Mouse (Mus musculus) midbrain, embryonic 15.5 days (tissue): ENCODE data around the gene Rps27a. TPM values are rescaled to one million over a fixed set of nuclear protein-coding genes. Genes with fewer than 3 reads are reported as not detected.
A peak's percentile ranks its signal among the peaks of the same experiment; 100 is the strongest.
"Not testable (repeated sequence)": the region's sequence is repeated elsewhere in the genome, so short reads cannot be mapped to it uniquely, and the experiment has no call there.

Experiments
- ATAC-seq: fragments of 200-750 bp; cut with Nextera tagmentation; replicated peaks from 2 replicates; pipeline ENCODE4 v1.8.0; 2017; ENCODE audit warnings: moderate TSS enrichment
- H3K27ac ChIP-seq: fragments of 300-500 bp; sonication (generic); 2 replicates; pipeline ENCODE4 v1.5.1; 2015; ENCODE audit warnings: mild to moderate bottlenecking, inconsistent platforms
- H3K27me3 ChIP-seq: fragments of 300-500 bp; sonication (generic); replicated peaks from 2 replicates; pipeline ENCODE4 v1.6.1; 2015; ENCODE audit warnings: inconsistent platforms
- H3K36me3 ChIP-seq: fragments of 300-500 bp; sonication (generic); replicated peaks from 2 replicates; pipeline ENCODE4 v1.6.1; 2015; ENCODE audit warnings: inconsistent platforms
- H3K4me1 ChIP-seq: fragments of 300-500 bp; sonication (generic); 2 replicates; pipeline ENCODE4 v1.6.1; 2015; ENCODE audit warnings: inconsistent platforms
- H3K4me2 ChIP-seq: fragments of 300-500 bp; sonication (generic); 2 replicates; pipeline ENCODE4 v1.6.1; 2015; ENCODE audit warnings: inconsistent platforms, mild to moderate bottlenecking, moderate library complexity
- H3K4me3 ChIP-seq: fragments of 300-500 bp; sonication (generic); 2 replicates; pipeline ENCODE4 v1.5.1; 2015; ENCODE audit warnings: mild to moderate bottlenecking, inconsistent platforms
- H3K9ac ChIP-seq: fragments of 300-500 bp; sonication (generic); 2 replicates; pipeline ENCODE4 v1.6.1; 2015; ENCODE audit warnings: mild to moderate bottlenecking, inconsistent platforms
- H3K9me3 ChIP-seq: fragments of 300-500 bp; sonication (generic); 2 replicates; pipeline ENCODE4 v1.6.1; 2016; ENCODE audit warnings: inconsistent platforms
- WGBS: fragments of 180-500 bp; shearing (Covaris S2); methylation state at CpG from one replicate; pipeline ENCODE4 v1.1.7; 2015; ENCODE audit warnings: mixed read lengths; 5-methylcytosine and 5-hydroxymethylcytosine counted together
- polyA plus RNA-seq: library from polyadenylated mRNA; unstranded; fragments of >200 nt; fragmentation: Nextera tagmentation; extraction: Ambion mirVana; gene quantifications from 2 replicates; pipeline ENCODE4 v1.2.1, GENCODE M21; 2015

Rps27a gene
- polyA plus RNA-seq, 1 experiment from 2014 or later = 494 TPM

GRCm38 (mm10) chr11:29546762-29547161 lies 1.1 kb downstream of the Rps27a start:
- Histone ChIP-seq H3K27me3 (no peaks in the 10 kb centered on the region), H3K36me3 (peaks cover 22% of the 10 kb centered on the region), H3K27ac (peak overlapping the region; percentile 94; the same call in 1 of the 2 replicates), H3K9me3 (no peaks in the 10 kb centered on the region), H3K4me2 (peak overlapping the region; percentile 61), H3K4me3 (peak overlapping the region; percentile 90), H3K9ac (peak overlapping the region; percentile 90; the same call in 1 of the 2 replicates), H3K4me1 (peaks cover 15% of the 10 kb centered on the region)
- WGBS = 28% methylated on average over 2 of the region's 2 CpGs
- no peak for ATAC-seq

DNA sequence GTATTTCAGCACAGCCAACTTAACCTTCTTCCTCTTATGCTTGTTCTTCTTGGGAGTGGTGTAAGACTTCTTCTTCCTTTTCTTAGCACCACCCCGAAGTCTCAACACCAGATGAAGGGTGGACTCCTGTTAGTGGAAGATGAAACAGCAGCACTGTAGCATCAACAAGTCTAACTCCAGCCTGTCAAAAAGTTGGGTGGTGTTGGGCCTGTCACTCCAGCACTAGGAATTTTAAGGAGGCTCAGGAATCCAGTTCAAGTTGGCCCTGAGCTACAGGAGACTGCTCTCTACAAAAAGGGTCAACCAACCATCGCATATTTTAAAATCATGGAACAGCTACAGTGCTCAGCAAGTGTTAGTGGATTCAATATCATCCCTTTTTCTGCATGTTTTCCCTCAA lies 1.6 kb downstream of the Rps27a start:
- H3K4me1 ChIP-seq = peaks cover 15% of the 10 kb centered on the region
- H3K4me2 ChIP-seq = peak overlapping the region; percentile 61
- WGBS = 95% methylated on average over 2 of the region's 2 CpGs
- not testable (repeated sequence) for H3K27ac ChIP-seq, ATAC-seq, H3K9ac ChIP-seq, H3K27me3 ChIP-seq, H3K9me3 ChIP-seq
- peak overlapping the region; percentile 90; the same call in 1 of the 2 replicates for H3K4me3 ChIP-seq
- H3K36me3 ChIP-seq = peaks cover 22% of the 10 kb centered on the region

- not testable (repeated sequence) for H3K4me3 ChIP-seq, H3K27me3 ChIP-seq, H3K27ac ChIP-seq, H3K9ac ChIP-seq, H3K4me2 ChIP-seq, ATAC-seq, H3K9me3 ChIP-seq
- Histone ChIP-seq H3K36me3 (peaks cover 22% of the 10 kb centered on the region), H3K4me1 (peaks cover 15% of the 10 kb centered on the region)
- 90% methylated on average over 4 of the region's 4 CpGs for WGBS
Measured at GRCm38 (mm10) chr11:29545150-29545752, 2.7 kb downstream of the Rps27a start.

- Histone ChIP-seq H3K9me3 (no peaks in the 10 kb centered on the region), H3K36me3 (peaks cover 25% of the 10 kb centered on the region), H3K4me3 (no peak overlapping the region), H3K27ac (no peak overlapping the region), H3K9ac (no peak overlapping the region), H3K4me1 (peaks cover 15% of the 10 kb centered on the region), H3K27me3 (no peaks in the 10 kb centered on the region), H3K4me2 (no peak overlapping the region)
- WGBS = 89% methylated on average over 3 of the region's 3 CpGs
- ATAC-seq = no peak
Measured at GRCm38 (mm10) chr11:29544225-29544945, 3.5 kb downstream of the Rps27a start.

- Histone ChIP-seq H3K4me2 (no peak overlapping the region), H3K4me1 (no peaks in the 10 kb centered on the region), H3K27me3 (no peaks in the 10 kb centered on the region), H3K9me3 (no peaks in the 10 kb centered on the region), H3K9ac (no peak overlapping the region), H3K27ac (no peak overlapping the region), H3K4me3 (no peak overlapping the region), H3K36me3 (peaks cover 33% of the 10 kb centered on the region)
- ATAC-seq = no peak
- 97% methylated on average over 1 of the region's 1 CpGs for WGBS
Measured at GRCm38 (mm10) chr11:29538201-29538600, 9.7 kb downstream of the Rps27a start.

GRCm38 (mm10) chr11:29525988-29526794 lies 21.7 kb downstream of the Rps27a start, which contains the start of gene Mtif2:
Gene Mtif2 (plus strand): TSS chr11:29526408.
- peak within 1 kb of the TSS; percentile 70 for H3K4me2 ChIP-seq
- peak within 1 kb of the TSS; percentile 69 for H3K9ac ChIP-seq
- peak within 1 kb of the TSS; percentile 82 for H3K27ac ChIP-seq
- peak; percentile 98 for ATAC-seq
- H3K27me3 ChIP-seq = no peaks in the 10 kb centered on the region
- H3K4me3 ChIP-seq = peak within 1 kb of the TSS; percentile 60
- 3% methylated on average over 46 of the region's 47 CpGs for WGBS
- H3K9me3 ChIP-seq = no peaks in the 10 kb centered on the region
- peaks cover 21% of the 10 kb centered on the region for H3K4me1 ChIP-seq
- H3K36me3 ChIP-seq = peaks cover 8% of the 10 kb centered on the region

DNA sequence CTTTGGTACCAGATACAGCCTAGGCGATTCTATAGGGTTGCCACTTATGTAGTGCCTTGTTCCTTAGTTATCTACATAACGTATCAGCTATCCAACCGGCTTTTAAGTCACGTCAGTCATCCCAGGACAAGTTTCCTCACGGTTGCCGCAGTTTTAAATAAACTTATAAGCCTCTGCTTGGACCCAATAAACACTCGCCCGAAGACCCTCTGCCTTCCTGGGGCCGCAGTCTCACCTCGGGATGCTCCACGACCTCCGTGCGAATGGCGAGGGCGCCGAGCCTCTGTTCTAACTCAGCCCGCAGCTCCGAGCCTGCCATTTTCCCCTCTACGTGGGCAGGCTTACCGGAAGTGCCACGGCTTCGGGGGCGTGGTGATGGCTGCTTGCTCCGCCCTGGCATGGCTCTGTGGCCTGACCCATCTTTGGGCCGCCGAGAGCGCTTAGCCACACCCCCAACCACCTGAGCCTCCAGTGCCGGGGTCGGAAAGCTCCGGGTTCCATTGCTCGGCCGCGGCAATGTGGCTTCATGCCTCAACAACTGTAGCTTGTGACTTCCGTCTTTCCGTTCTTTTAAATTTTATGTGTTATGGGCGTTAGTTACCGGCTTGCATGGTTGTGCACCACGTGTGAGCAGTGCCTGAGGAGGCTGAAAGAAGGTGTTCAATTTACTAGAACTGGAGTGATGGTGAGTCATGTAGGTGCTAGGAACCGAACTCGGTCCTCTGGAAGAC lies 33.1 kb downstream of the Rps27a start, which contains the start of gene Prorsd1:
TSS of gene Prorsd1 (minus strand) at position 352 of the 731 bp plus-strand sequence.
- ATAC-seq = peak; percentile 98
- peak within 1 kb of the TSS; percentile 67 for H3K4me2 ChIP-seq
- 0 out of 2 replicates have a peak, but pooled peaks cover 6% of the 10 kb centered on the region for H3K4me1 ChIP-seq
- peak within 1 kb of the TSS; percentile 36; the same call in 1 of the 2 replicates for H3K9ac ChIP-seq
- H3K27ac ChIP-seq = peak within 1 kb of the TSS; percentile 58
- H3K9me3 ChIP-seq = no peaks in the 10 kb centered on the region
- peaks cover 3% of the 10 kb centered on the region; the same call in 1 of the 2 replicates for H3K36me3 ChIP-seq
- WGBS = 2% methylated on average over 40 of the region's 40 CpGs
- H3K4me3 ChIP-seq = peak within 1 kb of the TSS; percentile 45
- no peaks in the 10 kb centered on the region for H3K27me3 ChIP-seq

- 27% methylated on average over 10 of the region's 10 CpGs for WGBS
Measured at GRCm38 (mm10) chr11:29514325-29514681, 33.6 kb downstream of the Rps27a start.

DNA sequence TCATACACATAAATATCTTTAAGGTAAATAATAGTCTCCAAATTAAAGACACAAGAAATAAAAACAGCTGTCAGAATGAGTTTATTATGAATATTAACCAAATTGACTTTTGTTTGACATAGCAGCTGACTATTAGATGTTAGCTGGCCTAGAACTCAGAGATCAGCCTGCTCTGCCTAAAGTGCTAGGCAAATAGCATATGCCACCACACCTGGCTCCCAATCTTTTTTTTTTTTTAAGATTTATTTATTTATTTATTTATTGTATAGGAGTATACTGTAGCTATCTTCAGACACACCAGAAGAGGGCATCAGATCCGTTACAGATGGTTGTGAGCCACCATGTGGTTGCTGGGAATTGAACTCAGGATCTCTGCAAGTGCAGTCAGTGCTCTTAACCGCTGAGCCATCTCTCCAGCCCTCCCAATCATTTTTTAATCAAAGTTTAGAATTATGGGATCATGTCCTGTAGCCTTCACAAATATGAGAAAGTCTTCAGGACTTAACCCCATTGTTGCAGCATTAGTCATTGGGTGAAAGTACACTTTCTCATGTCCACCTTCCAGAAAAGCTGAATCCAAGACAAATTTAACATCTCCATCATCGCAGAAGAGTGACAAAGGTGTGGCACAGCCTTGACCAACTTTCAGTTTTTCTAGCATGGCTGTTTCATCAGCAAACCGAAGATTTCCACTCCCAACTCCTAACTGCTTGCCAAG lies 34.9 kb downstream of the Rps27a start:
- 0 out of 2 replicates have a peak, but pooled peaks cover 6% of the 10 kb centered on the region for H3K4me1 ChIP-seq
- H3K4me2 ChIP-seq = no peak overlapping the region
- H3K9me3 ChIP-seq = no peaks in the 10 kb centered on the region
- no peak for ATAC-seq
- H3K4me3 ChIP-seq = no peak overlapping the region
- no peak overlapping the region for H3K9ac ChIP-seq
- H3K27ac ChIP-seq = no peak overlapping the region
- H3K36me3 ChIP-seq = peaks cover 3% of the 10 kb centered on the region; the same call in 1 of the 2 replicates
- H3K27me3 ChIP-seq = no peaks in the 10 kb centered on the region
- WGBS = 92% methylated on average over 4 of the region's 4 CpGs

More at GRCm38 (mm10) chr11:29514325-29514681, 33.6 kb downstream of the Rps27a start:
- Histone ChIP-seq H3K9me3 (no peaks in the 10 kb centered on the region), H3K9ac (peak overlapping the region; percentile 36; the same call in 1 of the 2 replicates), H3K27me3 (no peaks in the 10 kb centered on the region), H3K36me3 (peaks cover 3% of the 10 kb centered on the region; the same call in 1 of the 2 replicates), H3K27ac (peak overlapping the region; percentile 58; the same call in 1 of the 2 replicates), H3K4me2 (peak overlapping the region; percentile 67), H3K4me3 (peak overlapping the region; percentile 45), H3K4me1 (0 out of 2 replicates have a peak, but pooled peaks cover 6% of the 10 kb centered on the region)
- ATAC-seq = peak; percentile 6; the same call in 1 of the 2 replicates

- Histone ChIP-seq H3K9ac (no peak overlapping the region), H3K4me3 (no peak overlapping the region), H3K4me2 (no peak overlapping the region), H3K27ac (no peak overlapping the region), H3K27me3 (no peaks in the 10 kb centered on the region), H3K36me3 (peaks cover 9% of the 10 kb centered on the region), H3K4me1 (0 out of 2 replicates have a peak, but pooled peaks cover 4% of the 10 kb centered on the region), H3K9me3 (no peaks in the 10 kb centered on the region)
- 95% methylated on average over 1 of the region's 1 CpGs for WGBS
- ATAC-seq = no peak
Measured at GRCm38 (mm10) chr11:29509421-29509820, 38.5 kb downstream of the Rps27a start.
